Mouse (Mus musculus): ENCODE measurements around the gene Gm815. TPM values are rescaled to one million over a fixed set of nuclear protein-coding genes. Genes with fewer than 3 reads are reported as not detected.

The Gm815 gene
- not detected for polyA plus RNA-seq (2014; fragmentation: Illumina TruSeq; extraction: RNeasy Lipid Tissue Mini Kit (QIAGEN cat#74804); ENCODE audit: low read depth, low replicate concordance)

GRCm38 (mm10) chr19:26885616-26886015 is at the start of gene Gm815:
Gene Gm815 (plus strand): TSS chr19:26885881.

